Mouse (Mus musculus) lung, adult 18-20 months (tissue): ENCODE measurements at regions not wholly inside any gene's neighbourhood (a gene's known extent, or its start where the extent isn't known, plus 50 kb on each side); places are given as distances from the start of the nearest gene placed in this dataset.

Experiments used
- DNase-seq, 2 experiments: peaks; one replicate each; pipeline ENCODE4 v3.0.0; 2022; ENCODE audit warnings: mixed read lengths in 2 of 2

DNA sequence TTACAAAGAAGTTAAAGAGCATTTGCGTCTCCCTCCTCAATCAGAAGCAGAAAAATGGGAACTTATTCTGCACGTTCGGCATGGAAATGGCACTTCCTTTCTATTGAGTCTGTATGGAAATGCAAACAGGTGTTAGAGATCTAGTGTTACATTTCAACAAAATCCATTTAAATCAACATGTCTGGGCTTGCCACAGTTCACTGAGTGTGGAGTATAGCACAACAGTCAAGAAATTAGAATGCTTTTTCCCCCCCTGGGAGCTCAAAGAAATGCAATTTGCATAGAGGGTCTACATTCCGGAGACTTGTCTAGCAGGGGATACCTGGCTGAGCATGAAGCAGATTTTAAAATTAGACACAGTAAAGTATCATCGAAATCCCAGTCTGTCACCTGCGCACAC is 308.5 kb upstream of the Smarca2 start:
- no peak for DNase-seq

DNA sequence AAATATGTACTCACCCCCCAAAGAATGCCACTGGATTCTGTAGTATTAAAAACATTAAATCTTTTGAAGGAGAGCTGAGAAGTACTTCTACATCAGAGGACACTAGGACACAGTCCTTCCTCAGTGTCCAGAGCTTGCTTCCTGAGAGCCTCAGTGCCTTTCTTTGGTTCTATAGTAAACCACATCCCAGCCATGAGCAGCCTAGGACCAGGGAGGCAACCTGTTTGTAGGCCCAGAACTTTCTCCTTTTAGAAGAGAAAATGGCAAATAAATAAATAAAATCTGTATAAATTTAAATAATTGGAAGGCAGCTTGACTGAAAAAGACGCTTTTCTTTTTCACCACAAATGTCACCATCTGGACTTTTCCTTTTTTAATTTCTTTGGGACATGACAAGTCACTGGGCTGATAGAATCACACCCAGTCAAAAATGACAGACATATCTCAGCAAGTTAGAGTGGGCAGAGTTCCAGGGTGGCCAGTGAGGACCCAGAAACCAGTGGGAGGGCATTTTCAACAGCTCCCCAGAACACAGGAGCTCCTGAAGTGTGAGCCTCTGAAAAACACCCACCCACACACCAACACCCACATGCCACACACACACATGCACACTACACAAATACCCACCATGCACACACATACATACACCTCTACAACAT is 296.2 kb upstream of the Smarca2 start:
- no peak for DNase-seq

DNA sequence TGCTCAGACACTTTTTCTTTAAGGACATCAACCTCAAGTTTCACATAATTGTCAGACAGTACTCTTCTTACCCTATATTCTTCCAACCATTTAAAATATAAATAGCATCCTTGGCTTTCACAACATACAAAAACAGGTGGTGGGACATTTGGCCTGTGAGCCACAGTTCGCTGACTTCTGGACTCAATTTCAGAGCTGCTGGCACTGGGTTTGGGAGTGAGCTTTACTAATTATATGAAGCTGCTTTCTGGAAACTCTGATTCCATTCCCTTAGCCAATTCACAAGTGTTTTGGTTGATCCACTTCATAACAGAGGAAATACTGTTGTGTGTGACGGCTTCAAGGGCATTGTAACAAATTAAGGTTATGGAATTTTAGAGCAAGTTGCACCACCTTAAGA is 285.9 kb upstream of the Smarca2 start:
- DNase-seq: no peak

DNA sequence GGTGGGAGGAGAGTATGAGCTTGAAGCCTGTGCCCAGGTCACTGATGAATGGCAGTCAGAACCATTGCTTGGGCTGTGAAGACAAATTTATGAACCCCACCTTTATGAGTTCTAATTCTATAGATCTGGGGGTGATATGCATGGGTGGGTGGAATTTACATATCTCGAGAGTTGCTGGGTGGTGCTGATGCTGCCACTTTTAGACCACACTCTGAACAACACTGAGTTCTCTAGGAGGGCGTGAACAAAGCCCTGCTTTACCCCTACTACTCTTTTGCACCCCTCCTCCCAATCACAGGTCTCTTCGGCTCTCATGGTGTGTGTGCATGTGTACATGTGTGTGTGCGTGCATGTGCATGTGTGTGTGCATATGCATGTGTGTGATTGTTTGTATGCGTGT is 281.2 kb upstream of the Smarca2 start:
- DNase-seq: no peak

DNA sequence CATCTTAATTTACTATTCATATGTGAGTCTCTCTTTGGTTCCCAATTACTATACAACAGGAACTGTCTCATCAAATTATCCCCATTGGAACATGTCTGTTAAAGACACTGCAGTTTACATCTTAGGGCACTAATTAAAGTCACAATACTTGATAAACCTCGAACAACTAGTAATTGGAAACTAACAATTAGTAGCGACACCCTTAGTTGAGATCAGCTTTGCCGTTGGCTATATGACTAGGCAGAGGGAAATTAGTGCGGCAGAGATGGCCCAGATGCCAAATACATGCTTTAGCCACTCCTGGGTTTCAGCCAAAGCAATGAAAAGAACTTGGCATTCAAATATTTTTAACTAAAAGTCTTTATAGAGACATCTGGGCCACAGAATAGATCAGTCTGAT is 265.7 kb upstream of the Smarca2 start:
- no peak for DNase-seq

DNA sequence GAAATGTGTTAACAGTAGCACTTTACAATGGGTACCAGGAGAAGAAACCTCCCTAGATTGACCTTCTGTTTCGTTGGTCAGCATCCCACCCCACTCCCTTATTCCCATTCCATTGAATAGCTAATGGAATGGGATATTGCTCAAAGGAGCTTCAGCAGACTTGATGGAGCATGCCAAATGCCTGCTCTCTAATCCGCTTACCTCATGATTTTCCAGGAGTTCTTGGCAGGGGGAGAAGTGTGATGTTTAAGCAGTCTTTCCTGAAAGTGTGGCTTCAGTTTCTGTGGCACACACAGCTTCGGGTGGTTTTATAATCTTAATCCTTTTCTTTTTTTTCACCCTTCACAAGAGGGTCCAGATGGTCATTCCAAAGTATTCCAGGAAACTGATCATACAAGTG is 264.7 kb upstream of the Smarca2 start:
- no peak for DNase-seq

DNA sequence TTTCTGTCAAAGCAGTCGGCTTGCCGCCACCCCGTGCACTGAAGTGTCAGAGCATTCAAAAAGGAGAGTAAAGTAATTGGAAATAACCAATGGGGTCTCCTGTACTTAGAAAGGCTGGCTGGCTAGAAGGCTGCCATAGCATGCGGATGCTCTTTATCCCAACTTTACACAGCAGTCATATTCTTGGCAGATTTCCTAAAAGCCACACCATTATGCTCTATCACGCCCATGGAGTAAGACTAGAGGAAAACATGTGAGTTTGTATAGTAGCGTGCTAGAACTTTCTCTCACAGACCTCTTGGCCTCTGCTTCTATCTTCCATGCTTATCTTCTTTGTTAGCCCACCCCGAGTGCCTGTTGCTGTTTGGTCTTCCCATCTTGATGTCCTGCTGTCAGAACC is 249.8 kb upstream of the Smarca2 start:
- no peak for DNase-seq

DNA sequence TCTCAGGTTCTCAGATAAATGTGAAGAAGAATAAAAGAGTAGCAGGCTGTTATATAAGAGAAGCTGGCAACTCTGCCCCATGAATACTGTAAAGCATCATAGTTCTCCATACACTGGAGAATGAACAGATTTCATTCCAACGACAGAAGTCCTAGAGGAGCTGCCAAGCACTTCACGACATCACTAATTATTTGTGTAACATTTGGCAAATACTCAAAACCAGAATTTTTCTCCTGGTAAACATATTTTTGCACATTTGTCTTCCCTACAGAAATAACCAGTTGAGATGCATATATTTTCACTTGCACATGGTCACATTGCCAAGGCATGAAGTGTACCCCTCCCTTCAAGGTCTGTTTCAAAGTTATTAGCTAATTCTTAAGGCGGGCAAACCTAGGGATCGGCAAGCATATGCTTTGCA is 220.9 kb upstream of the Smarca2 start:
- no peak for DNase-seq

DNA sequence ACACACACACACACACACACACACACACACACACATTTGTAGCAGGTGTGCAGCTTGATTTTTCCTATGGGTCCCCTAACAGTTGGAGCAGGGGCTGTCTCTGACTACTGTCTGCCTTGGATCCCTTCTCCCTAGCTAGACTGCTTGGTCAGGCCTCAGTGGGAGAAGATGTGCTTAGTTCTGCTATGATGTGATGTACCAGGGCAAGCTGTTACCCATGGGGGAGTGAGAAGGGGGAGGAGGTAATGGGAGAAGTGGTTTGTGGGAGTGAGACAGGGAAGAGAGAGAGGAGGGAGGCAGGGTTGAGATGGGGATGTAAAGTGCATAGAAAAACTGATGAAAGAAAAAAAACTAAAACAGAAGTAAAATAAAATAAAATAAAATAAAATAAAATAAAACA is 218.8 kb upstream of the Smarca2 start:
- no peak for DNase-seq

DNA sequence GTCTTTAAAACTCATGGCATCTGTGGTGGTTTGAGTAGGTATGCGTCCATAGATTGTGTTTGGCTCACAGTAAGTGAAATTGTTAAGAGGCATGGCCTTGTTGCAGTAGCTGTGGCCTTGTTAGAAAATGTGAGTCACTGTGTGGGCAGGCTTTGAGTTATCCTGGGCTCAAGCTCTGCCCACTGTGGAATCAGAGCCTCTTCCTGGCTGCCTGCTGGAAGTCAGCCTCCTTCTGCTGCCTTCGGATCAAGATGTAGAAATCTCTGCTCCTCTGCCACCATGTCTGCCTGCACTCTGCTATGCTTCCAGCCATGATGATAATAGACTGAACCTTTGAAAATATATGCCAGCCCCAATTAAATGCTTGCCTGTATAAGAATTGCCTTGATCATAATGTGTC is 192.2 kb upstream of the Smarca2 start:
- no peak for DNase-seq

DNA sequence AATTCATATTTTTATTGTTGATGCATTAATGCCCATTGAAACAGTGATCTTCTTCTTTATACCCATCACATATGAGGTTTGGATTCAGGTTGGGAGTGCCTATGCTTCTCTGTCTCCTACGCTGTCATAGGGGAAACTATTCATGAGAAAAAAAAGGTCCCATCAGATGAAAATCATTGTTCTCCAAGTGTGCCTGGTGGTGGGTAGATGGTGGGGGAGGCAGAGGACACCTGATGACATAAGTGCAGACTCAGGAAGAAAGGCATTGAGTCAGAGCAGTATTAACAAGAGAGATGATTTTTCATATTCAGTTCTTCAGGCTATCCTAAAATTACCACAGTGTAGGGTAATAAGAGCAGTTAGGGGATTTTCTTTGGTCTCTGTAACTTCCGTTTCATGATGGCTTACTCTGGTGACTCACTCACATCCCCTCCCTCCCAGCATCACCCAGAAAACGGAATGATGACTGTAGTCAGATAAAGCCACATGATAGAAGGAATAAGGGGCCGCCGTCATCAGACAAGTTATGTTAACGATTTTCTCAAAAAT is 190.3 kb upstream of the Smarca2 start:
- DNase-seq: no peak

DNA sequence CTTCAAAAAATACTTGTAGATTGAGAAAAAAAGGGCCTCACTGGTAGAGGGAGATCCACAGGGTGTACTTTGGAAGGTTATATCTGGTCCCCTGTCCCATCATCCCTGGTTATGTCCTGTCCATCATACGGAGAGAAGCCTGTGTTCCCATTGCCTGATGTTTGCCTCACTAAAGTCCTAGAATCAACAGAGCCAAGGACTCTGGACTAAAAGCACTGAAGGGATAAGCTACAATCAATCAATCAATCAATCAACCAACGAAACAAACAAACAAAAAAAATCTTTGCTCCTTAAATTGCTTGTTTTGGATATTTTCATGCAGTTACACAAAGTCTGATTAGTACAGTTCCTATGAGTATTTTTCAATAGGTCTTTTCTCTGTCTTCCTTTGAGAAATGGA is 185.1 kb upstream of the Smarca2 start:
- no peak for DNase-seq

DNA sequence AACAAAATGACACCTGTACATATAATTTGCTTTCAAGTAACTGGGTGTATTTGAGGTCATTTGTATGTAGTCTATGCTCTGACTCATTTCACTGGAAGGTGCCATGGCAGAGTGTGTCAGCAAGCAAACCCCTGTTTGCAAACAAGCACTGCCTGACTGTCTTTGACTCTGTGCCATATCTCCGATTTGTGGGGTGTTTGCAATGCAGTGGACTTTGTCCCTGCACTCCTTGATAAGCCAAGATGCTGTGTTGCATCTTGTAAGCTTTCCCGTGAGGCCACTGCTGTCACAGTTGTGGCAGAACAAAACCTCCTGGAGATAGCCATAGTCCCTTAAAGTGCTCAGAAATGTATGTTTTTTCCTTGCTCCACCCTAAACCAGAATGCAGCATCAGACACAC is 165.7 kb upstream of the Smarca2 start:
- no peak for DNase-seq

DNA sequence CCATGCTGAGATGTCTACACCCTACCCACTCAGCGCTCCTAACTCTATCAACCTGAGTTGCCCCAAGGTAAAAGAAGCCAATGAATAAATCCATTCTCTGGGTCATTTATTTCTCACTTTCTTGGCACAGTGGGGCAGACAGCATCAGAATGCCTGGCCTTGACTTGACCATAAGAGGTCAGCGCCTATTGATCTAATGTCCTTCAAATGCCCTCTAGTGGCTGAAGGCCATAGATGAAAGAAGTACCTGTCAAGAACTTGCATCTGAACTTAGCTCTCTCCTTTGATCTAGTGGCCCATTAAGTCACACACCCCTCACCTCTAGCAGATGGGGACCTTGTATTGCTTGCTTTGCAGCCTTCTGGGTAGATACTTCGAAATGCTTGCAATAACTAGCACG is 159.5 kb upstream of the Smarca2 start:
- DNase-seq: no peak

DNA sequence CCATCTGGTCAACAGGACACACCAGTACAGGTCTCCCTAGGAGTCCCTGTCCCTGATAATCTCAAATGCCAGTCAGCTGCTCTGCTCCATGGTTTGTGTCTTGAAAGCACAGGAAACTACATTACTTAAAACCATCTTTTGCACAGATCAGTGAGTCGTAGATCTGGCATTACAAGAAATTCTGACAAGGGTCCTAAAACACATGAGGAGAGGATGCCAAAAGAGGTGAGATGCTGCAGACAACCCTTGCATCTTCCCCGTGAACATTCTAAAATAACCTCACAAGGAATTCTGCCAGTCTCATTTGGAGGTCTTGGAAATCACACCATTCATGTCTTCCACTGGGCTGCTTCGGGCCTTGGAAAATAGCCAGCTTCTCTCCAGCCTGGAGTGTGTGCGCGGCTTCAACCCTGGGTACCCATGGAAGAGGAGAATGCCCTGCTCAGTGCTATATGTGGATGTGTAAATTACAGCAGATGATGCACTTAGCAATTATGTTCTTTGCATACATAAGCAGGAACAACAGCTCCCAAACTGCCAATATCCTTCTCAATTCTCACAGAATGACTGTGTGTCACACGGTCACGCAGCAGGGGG is 157.3 kb upstream of the Smarca2 start:
- no peak for DNase-seq

DNA sequence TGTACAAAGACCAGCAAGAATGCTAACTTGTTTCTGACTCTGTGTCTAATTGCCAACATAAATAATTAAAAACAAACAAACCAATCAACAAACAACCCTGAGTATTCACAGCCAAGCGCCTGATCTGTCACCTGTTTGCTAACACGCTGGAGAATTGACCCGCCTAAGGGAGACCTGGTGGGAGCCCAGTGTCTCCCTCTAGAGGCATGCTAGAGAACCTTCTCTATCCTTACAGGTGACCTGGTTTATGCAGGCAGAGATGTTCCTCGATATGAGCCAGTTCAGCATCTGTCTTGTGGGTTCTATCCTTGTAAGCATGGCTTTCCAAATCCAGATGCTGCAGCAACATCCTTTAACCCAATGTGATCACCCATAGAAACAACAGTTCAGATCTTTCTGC is 143.1 kb upstream of the Smarca2 start:
- no peak for DNase-seq

DNA sequence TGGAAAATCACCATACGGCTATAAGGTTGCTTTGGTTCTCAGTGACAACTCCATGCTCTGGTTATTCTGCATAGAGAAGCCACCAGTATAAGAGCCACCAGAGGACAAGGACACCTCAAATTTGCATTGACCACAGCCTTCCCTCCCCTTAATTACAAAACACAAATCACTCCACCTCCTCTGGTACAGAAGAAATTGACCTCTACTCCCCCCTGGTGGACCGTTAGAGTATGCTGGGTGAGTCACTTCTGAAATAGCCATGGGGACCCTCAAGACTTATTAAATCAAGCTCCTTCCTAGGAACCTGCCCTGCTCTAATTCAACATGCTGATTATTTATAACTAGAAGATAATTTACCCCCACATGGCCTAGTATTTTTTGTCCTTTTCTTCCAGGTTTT is 139.6 kb upstream of the Smarca2 start:
- no peak for DNase-seq

DNA sequence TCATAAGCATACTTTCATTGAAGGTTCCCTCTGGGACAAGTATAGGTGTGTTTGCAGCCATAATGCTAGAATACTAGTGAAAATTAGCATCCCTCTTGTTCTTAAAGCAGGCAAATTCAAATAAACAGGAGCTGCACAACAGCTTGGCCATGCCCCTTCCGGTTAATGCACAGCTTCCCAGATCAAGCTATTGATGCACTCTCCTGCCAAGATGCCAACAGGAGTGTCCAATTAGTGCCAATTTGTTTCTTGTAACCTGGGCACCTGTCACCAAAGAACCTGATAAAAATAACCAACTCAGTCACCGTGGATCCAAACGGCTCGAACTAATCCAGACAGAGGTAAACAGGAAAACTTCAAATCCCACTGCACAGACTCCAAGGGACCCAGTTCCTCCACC is 138.6 kb upstream of the Smarca2 start:
- no peak for DNase-seq

DNA sequence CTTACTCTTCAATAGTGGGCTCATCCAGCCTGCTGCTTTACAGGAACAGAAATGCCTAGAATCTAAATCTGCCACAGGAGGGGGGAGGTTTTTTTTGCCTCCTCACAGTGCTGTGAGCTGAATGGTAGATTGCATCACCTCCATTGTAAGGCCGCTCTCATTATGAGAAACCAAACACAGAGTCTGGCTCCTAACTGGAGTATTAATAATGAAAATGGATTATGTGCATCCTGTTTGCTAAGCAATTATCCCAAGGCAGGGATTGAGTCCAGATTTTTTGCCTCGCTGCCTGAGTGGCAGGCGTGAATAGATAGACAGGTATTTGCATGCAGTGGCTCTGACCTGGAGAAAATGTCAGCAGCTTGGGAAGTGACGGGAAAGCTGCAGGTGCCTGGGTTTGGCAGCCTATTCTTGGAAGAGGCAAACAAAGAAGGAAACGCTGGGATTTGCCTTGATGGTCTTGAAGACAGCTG is 137.6 kb upstream of the Smarca2 start:
- no peak for DNase-seq

DNA sequence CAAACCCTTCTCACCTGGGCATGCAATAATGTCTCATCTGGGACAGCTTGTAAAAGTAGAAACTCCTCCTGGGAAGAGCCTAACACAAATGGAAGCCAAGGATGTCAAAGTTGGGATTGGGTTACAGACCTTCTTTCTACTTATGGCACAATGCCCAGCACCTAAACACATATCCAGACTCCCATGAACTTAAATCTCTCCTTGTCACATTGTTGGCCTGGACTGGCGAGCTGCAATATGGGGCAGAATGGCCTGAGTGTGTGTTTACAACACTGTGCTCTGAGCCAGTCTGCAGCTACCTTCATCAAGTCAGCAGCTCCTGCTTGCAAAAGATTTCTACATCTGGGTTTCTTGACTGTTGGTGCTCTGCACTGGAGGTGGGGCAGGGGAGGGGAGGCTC is 132.2 kb upstream of the Smarca2 start:
- no peak for DNase-seq

DNA sequence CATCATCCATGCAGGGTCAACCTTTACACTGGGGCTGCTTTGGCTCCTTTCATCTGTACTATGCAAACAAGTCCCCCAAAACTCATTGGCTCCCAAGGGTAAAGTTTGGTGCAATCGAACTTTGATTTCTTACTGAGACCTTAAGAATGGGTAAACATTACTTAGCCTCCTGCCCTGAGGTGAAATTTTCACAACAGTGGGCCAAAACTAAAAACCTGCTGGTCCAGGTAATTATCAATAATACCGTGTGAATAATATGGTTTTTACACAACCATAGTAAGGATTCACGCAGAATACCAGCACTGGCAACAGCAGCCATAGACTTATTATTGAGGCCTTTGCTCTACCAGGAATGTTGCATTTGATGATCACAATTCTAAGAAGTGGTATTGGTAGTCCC is 131.6 kb upstream of the Smarca2 start:
- no peak for DNase-seq

DNA sequence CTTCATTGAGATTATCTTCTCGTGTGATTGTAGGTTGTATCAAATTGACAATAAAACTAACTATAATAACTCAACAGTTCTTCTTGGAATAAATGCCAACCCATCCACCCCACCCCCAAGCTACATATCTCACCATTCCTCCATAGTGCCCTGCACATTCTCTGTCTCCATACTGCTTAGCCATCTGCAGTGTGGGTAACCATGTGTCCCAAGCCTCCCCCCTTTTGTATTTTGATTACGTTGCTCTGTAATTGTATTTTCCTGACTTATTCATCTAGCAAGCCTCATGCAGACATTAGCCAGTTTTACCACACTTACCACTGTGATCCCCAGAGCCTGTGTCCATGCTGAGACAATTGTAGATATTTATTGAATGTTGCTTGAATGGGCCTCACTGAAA is 129.7 kb upstream of the Smarca2 start:
- no peak for DNase-seq

DNA sequence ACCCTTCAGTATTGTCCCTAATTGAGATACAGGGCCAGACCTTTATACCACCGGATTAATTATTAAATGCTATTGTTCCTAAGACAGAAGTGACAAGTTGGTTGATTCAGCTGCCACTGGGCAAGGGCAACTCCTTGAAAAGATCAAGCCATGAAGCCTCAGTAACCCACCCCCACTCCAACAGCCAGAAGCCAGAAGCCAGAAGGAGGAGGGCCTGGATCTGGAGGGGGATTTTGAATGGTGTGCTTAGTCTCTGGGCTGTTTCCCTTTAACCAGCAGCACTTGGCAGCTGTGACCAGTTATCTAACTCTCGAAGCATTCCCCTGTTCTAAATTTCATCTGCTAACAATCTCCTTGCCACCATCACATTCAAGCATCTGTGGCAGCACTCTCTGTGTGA is 129.1 kb upstream of the Smarca2 start:
- DNase-seq: no peak

DNA sequence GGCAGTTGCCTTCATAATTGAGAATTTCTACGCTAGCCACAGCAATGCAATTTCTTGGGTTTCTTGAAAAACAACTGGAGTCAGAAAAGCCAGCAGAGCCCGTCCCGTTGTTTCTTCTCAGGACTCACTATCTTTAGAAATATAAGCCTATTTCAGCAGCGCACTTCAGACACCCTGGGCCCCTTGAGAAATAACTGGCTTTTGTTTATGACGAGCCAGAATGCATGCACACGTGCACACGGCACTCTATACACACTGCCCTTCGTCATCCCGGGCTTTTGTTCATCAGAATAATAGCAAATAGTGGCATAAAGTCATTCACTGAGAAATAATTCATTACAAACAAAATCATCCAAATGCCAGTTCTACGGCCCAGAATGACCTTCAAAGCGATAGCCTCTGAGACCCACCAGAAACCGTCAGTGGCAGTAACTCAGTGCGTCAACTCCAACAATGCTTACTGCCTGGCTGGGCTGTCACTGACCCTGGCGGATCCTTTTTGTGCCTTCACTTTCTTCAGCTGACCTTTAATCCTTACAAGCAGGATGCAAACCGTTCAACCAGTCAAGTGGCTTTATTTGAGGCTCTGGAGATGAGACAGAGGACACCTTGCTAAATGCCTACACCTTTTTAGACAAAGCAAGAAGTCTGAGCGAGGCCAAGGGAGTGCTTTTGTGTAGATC is 126.7 kb upstream of the Smarca2 start:
- DNase-seq: no peak
